Mouse (Mus musculus) kidney, postnatal 0 days (tissue): ENCODE results near the gene Zdhhc1. TPM values are rescaled to one million over a fixed set of nuclear protein-coding genes. Genes with fewer than 3 reads are reported as not detected.
A peak's percentile ranks its signal among the peaks of the same experiment; 100 is the strongest.

Experiments
- ATAC-seq: fragments of 200-750 bp; cut with Nextera tagmentation; replicated peaks from 2 replicates; pipeline ENCODE4 v1.8.0; 2017; ENCODE audit warnings: low read depth, moderate number of reproducible peaks, moderate TSS enrichment, moderate library complexity; ENCODE audit not compliant: low FRiP score
- DNase-seq: peaks from one replicate; pipeline ENCODE4 v3.0.0-alpha.2; 2016; ENCODE audit warnings: low spot score
- H3K27ac ChIP-seq: fragments of 300-500 bp; sonication (generic); 2 replicates; pipeline ENCODE4 v1.5.1; 2014; ENCODE audit warnings: mild to moderate bottlenecking
- H3K27me3 ChIP-seq: fragments of 300-500 bp; sonication (generic); 2 replicates; pipeline ENCODE4 v1.6.1; 2014; ENCODE audit warnings: low read length, mixed read lengths; ENCODE audit not compliant: insufficient read depth
- H3K36me3 ChIP-seq: fragments of 300-500 bp; sonication (generic); 2 replicates; pipeline ENCODE4 v1.6.1; 2014; ENCODE audit warnings: low read length, mixed read lengths; ENCODE audit not compliant: insufficient read depth
- H3K4me1 ChIP-seq: fragments of 300-500 bp; sonication (generic); replicated peaks from 2 replicates; pipeline ENCODE4 v1.6.1; 2014; ENCODE audit warnings: antibody characterized with exemption, low read length, mixed read lengths; ENCODE audit not compliant: insufficient read depth
- H3K4me2 ChIP-seq: fragments of 300-500 bp; sonication (generic); 2 replicates; pipeline ENCODE4 v1.6.1; 2014; ENCODE audit warnings: mild to moderate bottlenecking, low read length, moderate library complexity, mixed read lengths
- H3K4me3 ChIP-seq: fragments of 300-500 bp; sonication (generic); replicated peaks from 2 replicates; pipeline ENCODE4 v1.5.1; 2014; ENCODE audit warnings: low read depth, low read length
- H3K9ac ChIP-seq: fragments of 300-500 bp; sonication (generic); 2 replicates; pipeline ENCODE4 v1.6.1; 2014; ENCODE audit warnings: low read depth, low read length
- H3K9me3 ChIP-seq: fragments of 300-500 bp; sonication (generic); replicated peaks from 2 replicates; pipeline ENCODE4 v1.6.1; 2016; ENCODE audit warnings: low read length, inconsistent platforms, mixed read lengths
- CTCF ChIP-seq: IDR thresholded peaks from 2 replicates; pipeline ENCODE4 v1.5.1; 2016; ENCODE audit warnings: antibody characterized with exemption, low read depth, mild to moderate bottlenecking, moderate library complexity
- WGBS: fragments of 180-500 bp; shearing (Covaris S2); extraction: QIAGEN DNeasy Blood & Tissue Kit; methylation state at CpG from one replicate; pipeline ENCODE4 v1.1.7; 2014; 5-methylcytosine and 5-hydroxymethylcytosine counted together
- polyA plus RNA-seq: library from polyadenylated mRNA; unstranded; fragments of >200 nt; fragmentation: Nextera tagmentation; extraction: Ambion mirVana; gene quantifications from 2 replicates; pipeline ENCODE4 v1.2.1, GENCODE M21; 2015

Zdhhc1 gene
- polyA plus RNA-seq, 1 experiment from 2014 or later = 30.5 TPM

GRCm38 (mm10) chr8:105476628-105477413 lies 19.9 kb downstream of the Zdhhc1 start:
- Histone ChIP-seq H3K9ac (no peak overlapping the region), H3K4me1 (peaks cover 23% of the 10 kb centered on the region), H3K4me3 (no peak overlapping the region), H3K9me3 (no peaks in the 10 kb centered on the region), H3K36me3 (peaks cover 16% of the 10 kb centered on the region), H3K27me3 (no peaks in the 10 kb centered on the region), H3K4me2 (no peak overlapping the region), H3K27ac (no peak overlapping the region)
- TF ChIP-seq CTCF = peak; percentile 93
- WGBS = 41% methylated on average over 25 of the region's 25 CpGs
- peak; percentile 74 for DNase-seq
- peak; percentile 41; the same call in 1 of the 2 replicates for ATAC-seq

GRCm38 (mm10) chr8:105476161-105476560 lies 20.5 kb downstream of the Zdhhc1 start:
- no peak overlapping the region for H3K27ac ChIP-seq
- H3K9me3 ChIP-seq = no peaks in the 10 kb centered on the region
- no peak for TF ChIP-seq CTCF
- 90% methylated on average over 7 of the region's 7 CpGs for WGBS
- ATAC-seq = no peak
- H3K27me3 ChIP-seq = no peaks in the 10 kb centered on the region
- H3K4me3 ChIP-seq = no peak overlapping the region
- peaks cover 16% of the 10 kb centered on the region for H3K36me3 ChIP-seq
- peaks cover 23% of the 10 kb centered on the region for H3K4me1 ChIP-seq
- DNase-seq = no peak
- H3K9ac ChIP-seq = no peak overlapping the region
- H3K4me2 ChIP-seq = no peak overlapping the region

GRCm38 (mm10) chr8:105475742-105476141 lies 21.0 kb downstream of the Zdhhc1 start:
- H3K27me3 ChIP-seq = no peaks in the 10 kb centered on the region
- H3K9me3 ChIP-seq = no peaks in the 10 kb centered on the region
- H3K36me3 ChIP-seq = peaks cover 16% of the 10 kb centered on the region
- 89% methylated on average over 8 of the region's 8 CpGs for WGBS
- TF ChIP-seq CTCF = no peak
- H3K4me2 ChIP-seq = no peak overlapping the region
- DNase-seq (no peak), ATAC-seq (no peak)
- H3K27ac ChIP-seq = no peak overlapping the region
- H3K4me1 ChIP-seq = peaks cover 27% of the 10 kb centered on the region
- no peak overlapping the region for H3K4me3 ChIP-seq
- no peak overlapping the region for H3K9ac ChIP-seq

GRCm38 (mm10) chr8:105475254-105475653 lies 21.4 kb downstream of the Zdhhc1 start:
- TF ChIP-seq CTCF = no peak
- 44% methylated on average over 4 of the region's 4 CpGs for WGBS
- no peaks in the 10 kb centered on the region for H3K27me3 ChIP-seq
- ATAC-seq (no peak), DNase-seq (no peak)
- H3K36me3 ChIP-seq = peaks cover 16% of the 10 kb centered on the region
- H3K4me2 ChIP-seq = no peak overlapping the region
- H3K9me3 ChIP-seq = no peaks in the 10 kb centered on the region
- H3K4me1 ChIP-seq = peaks cover 29% of the 10 kb centered on the region
- H3K9ac ChIP-seq = no peak overlapping the region
- H3K27ac ChIP-seq = peak overlapping the region; percentile 31
- no peak overlapping the region for H3K4me3 ChIP-seq

GRCm38 (mm10) chr8:105474680-105475079 lies 22.0 kb downstream of the Zdhhc1 start:
- Histone ChIP-seq H3K36me3 (peaks cover 16% of the 10 kb centered on the region), H3K27ac (peak overlapping the region; percentile 31), H3K9me3 (no peaks in the 10 kb centered on the region), H3K4me3 (no peak overlapping the region), H3K27me3 (no peaks in the 10 kb centered on the region), H3K9ac (no peak overlapping the region), H3K4me1 (peaks cover 29% of the 10 kb centered on the region), H3K4me2 (no peak overlapping the region)
- TF ChIP-seq CTCF = no peak
- no peak for ATAC-seq
- no peak for DNase-seq
- 46% methylated on average over 5 of the region's 5 CpGs for WGBS

GRCm38 (mm10) chr8:105473816-105474606 lies 22.7 kb downstream of the Zdhhc1 start:
- peak; percentile 83 for DNase-seq
- H3K9me3 ChIP-seq = no peaks in the 10 kb centered on the region
- no peak for ATAC-seq
- H3K4me2 ChIP-seq = peak overlapping the region; percentile 3; the same call in 1 of the 2 replicates
- no peak overlapping the region for H3K4me3 ChIP-seq
- H3K36me3 ChIP-seq = peaks cover 16% of the 10 kb centered on the region
- WGBS = 37% methylated on average over 17 of the region's 17 CpGs
- no peak for TF ChIP-seq CTCF
- peak overlapping the region; percentile 31; the same call in 1 of the 2 replicates for H3K27ac ChIP-seq
- no peak overlapping the region for H3K9ac ChIP-seq
- peaks cover 29% of the 10 kb centered on the region for H3K4me1 ChIP-seq
- H3K27me3 ChIP-seq = no peaks in the 10 kb centered on the region
